Mouse (Mus musculus) natural killer cell, adult 2 months (primary cell): ENCODE results near the gene Wdfy2.
A peak's percentile ranks its signal among the peaks of the same experiment; 100 is the strongest.
"Not testable (repeated sequence)": the region's sequence is repeated elsewhere in the genome, so short reads cannot be mapped to it uniquely, and the experiment has no call there.

Experiments used
- DNase-seq, 2 experiments: peaks; one replicate each; pipeline ENCODE4 v3.0.0; 2022; ENCODE audit warnings: low spot score in 2 of 2

Wdfy2 gene

GRCm38 (mm10) chr14:62837641-62838252, at the start of gene Wdfy2:
TSS of gene Wdfy2 (plus strand) at chr14:62837678.
- no peak for DNase-seq

GRCm38 (mm10) chr14:62789282-62789681, 48.2 kb upstream of the Wdfy2 start:
- DNase-seq = no peak

DNA sequence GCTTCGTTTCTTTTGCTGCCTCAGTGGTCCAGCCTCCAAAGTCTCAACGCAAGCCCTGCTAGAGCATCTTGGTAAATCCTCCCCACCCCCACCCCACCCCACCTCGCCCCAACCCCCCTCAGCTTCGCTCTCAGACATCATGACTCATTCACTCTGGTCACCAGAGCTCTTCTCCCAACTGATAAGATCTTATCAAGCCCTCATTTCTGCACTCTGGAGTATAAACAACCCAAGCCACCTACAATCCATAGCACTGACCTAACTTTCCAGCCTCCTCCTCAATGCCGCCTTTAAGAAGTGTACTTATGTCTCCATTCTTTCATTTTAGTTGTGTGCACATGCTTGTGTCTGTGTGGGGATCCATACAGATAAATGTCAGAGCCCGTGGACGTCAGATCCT, 41.8 kb upstream of the Wdfy2 start:
- DNase-seq = no peak

DNA sequence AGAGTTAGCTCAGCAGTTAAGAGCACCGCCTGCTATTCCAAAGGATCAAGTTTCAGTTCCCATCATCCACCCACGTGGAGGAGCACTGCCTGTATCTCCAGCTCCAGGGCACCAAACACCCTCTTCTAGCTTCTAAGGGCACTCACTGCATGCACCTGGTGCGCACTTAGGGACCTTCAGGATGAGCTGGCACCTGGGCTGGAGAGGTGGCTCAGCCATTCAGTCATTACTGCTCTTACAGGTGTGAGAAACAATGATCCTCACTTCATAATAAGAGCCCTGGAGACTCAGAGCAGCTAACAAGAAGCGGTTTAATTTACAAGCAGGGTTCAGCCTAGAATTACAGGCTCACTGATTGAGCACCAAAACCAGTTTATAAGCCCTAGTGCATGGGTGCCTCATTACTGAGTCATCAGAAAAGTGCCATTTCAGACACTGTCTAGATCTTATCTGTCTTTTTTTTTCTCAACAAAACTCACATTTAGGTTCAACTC, 38.8 kb upstream of the Wdfy2 start:
- DNase-seq = no peak

GRCm38 (mm10) chr14:62800791-62801190, 36.7 kb upstream of the Wdfy2 start:
- no peak for DNase-seq

DNA sequence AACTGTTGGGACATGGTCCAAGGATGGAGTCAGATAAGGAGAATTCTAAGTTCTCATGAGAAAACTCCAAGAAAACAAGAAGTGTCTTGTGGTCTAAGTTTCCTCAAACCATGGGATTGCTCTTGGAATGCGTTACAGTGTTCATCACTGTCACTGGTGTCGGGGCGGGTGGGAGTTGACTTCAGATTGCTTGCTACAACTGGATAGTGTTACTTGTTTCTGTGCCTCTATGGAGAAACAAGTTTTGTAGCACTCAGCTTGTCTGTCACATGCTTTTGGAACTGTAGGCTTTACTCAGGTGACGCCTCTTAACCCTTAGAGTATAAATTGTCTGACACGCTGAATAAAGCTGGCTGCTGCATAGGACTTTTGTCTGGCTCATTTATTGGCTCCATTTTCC, 34.3 kb upstream of the Wdfy2 start:
- no peak for DNase-seq

GRCm38 (mm10) chr14:62806921-62807320, 30.6 kb upstream of the Wdfy2 start:
- no peak for DNase-seq

- no peak for DNase-seq
These were observed 28.6 kb upstream of the Wdfy2 start for GRCm38 (mm10) chr14:62808661-62809523.

- no peak for DNase-seq
These were observed 24.7 kb upstream of the Wdfy2 start for GRCm38 (mm10) chr14:62812765-62813164.

- DNase-seq = no peak
These were observed 22.9 kb upstream of the Wdfy2 start for GRCm38 (mm10) chr14:62814567-62814966.

- no peak for DNase-seq
These were observed 20.7 kb upstream of the Wdfy2 start for GRCm38 (mm10) chr14:62816827-62817226.

GRCm38 (mm10) chr14:62825575-62826332, 11.7 kb upstream of the Wdfy2 start:
- no peak for DNase-seq

- no peak for DNase-seq
These were observed 8.2 kb upstream of the Wdfy2 start for GRCm38 (mm10) chr14:62829291-62829690.

- DNase-seq = no peak
These were observed 5.7 kb upstream of the Wdfy2 start for GRCm38 (mm10) chr14:62831691-62832275.

DNA sequence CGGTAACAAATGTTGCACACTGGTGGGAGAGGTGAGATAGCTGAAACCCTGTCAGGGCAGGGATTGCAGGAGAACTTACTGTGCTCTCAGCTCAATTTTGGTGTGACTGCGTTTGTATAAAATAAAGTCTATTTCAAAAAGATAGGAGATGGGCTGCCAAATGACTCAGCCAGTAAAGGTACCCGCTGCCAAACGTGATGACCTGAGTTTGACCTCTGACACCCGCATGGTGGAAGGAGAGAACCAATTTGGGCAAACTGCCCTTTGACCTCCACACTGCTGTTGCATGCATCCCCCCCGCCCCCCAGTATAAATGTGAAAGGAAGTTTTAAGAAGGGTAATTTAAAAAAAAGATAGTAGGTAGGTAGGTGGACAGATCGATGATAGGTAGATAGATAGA, 4.4 kb upstream of the Wdfy2 start:
- DNase-seq = no peak

- no peak for DNase-seq
These were observed 3.9 kb upstream of the Wdfy2 start for GRCm38 (mm10) chr14:62833541-62833940.

DNA sequence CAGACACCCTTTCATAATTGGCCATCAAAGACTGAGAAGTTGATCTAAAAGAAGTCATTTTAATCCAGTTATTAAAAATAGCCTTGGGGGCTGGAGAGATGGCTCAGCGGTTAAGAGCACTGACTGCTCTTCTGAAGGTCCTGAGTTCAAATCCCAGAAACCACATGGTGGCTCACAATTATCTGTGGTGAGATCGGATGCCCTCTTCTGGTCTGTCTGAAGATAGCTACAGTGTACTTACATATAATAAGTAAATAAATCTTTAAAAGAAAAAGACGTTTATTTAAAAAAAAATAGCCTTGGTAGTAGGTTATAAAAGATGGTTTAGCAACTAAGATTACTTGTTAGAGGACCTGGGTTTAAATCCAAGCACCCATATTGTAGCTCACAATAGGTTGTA, 1.7 kb upstream of the Wdfy2 start:
- DNase-seq = not testable (repeated sequence)

GRCm38 (mm10) chr14:62836926-62837640, 395 bp upstream of the Wdfy2 start:
- DNase-seq = peak; percentile 98 to 99

DNA sequence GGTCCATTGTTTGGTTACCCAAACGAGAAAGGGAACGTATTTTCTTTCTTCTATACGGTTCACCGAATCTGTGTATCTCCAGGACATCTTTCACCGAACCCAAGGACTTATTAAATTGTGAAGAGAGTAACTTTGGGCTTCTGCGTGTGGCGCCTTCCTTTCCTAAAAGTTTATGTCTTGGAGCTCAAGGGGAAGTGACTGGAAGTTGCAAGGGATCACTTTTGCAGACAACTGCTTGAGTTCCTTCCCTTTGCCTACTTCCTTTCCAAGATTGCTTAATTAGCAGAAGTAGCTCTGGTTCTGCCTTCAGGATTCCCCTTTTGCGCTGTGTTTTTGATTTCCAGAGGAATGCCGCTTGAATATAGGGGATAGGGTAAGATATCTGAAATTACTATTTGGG, 858 bp downstream of the Wdfy2 start:
- DNase-seq = no peak

- DNase-seq = no peak
These were observed 4.2 kb downstream of the Wdfy2 start for GRCm38 (mm10) chr14:62841726-62842125.

- no peak for DNase-seq
These were observed 5.0 kb downstream of the Wdfy2 start for GRCm38 (mm10) chr14:62842495-62842894.
